Mouse (Mus musculus) spleen, adult 2 months (tissue): Measurements from ENCODE around the gene Tmem125.

Source experiments
- CTCF ChIP-seq: fragments of 200-500 bp; IDR thresholded peaks from 2 replicates; pipeline ENCODE4 v1.5.1; 2011; ENCODE audit warnings: mild to moderate bottlenecking, inconsistent platforms; ENCODE audit not compliant: insufficient read depth, insufficient read length, insufficient replicate concordance; ENCODE audit errors: extremely low read depth
- POLR2A ChIP-seq: fragments of 200-500 bp; IDR thresholded peaks from 2 replicates; pipeline ENCODE4 v1.6.1; 2011; ENCODE audit warnings: low read depth, low read length, inconsistent platforms

DNA sequence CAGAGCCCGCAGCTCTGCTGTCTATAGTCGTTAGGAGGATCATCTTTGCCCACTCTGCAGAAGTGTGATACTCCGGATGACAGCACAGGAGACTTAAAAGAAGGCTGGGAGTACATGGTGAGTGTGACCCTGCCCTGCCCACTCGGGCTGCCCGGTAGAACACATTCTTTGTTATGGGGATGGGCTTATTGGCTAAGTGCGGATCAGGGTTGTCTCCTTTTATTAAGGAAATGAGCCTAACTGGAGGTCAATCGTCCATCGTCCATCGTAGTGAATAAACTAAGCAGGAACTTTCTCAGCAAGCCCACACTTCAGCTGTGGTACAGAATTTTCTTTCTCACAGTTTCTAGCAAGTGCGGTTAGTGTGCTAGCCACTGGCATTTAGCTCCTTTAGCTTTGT is 3.9 kb downstream of the Tmem125 start:
- TF ChIP-seq CTCF (no peak), POLR2A (no peak)
